Mouse (Mus musculus) E14TG2a.4 (cell line): ENCODE results near the gene Gm26602.

Experiments
- H3K27me3 ChIP-seq: 2 replicates; pipeline ENCODE4 v1.6.1; 2014; ENCODE audit warnings: low read length, control low read depth; ENCODE audit not compliant: insufficient read depth
- H3K36me3 ChIP-seq: 2 replicates; pipeline ENCODE4 v1.6.1; 2014; ENCODE audit warnings: low read length, control low read depth; ENCODE audit not compliant: insufficient read depth
- H3K4me1 ChIP-seq: replicated peaks from 2 replicates; pipeline ENCODE4 v1.6.1; 2014; ENCODE audit warnings: low read depth, low read length, control low read depth
- H3K4me3 ChIP-seq: replicated peaks from 2 replicates; pipeline ENCODE4 v1.5.1; 2014; ENCODE audit warnings: mild to moderate bottlenecking, low read length
- H3K9me3 ChIP-seq: 2 replicates; pipeline ENCODE4 v1.6.1; 2014; ENCODE audit warnings: low read length, control low read depth
- CTCF ChIP-seq: conservative IDR thresholded peaks from 2 replicates; pipeline ENCODE4 v1.5.1; 2014; ENCODE audit warnings: low read length
- NANOG ChIP-seq: IDR thresholded peaks from 2 replicates; pipeline ENCODE4 v1.6.1; 2014; ENCODE audit warnings: borderline replicate concordance, low read length, mixed read lengths
- POU5F1 ChIP-seq: IDR thresholded peaks from 2 replicates; pipeline ENCODE4 v1.6.1; 2014; ENCODE audit warnings: low read length, borderline replicate concordance

The Gm26602 gene

GRCm38 (mm10) chr10:79919251-79919849 is 8.7 kb downstream of the Gm26602 start:
- H3K36me3 ChIP-seq = no peaks in the 10 kb centered on the region; the same call in 1 of the 2 replicates
- no peak for TF ChIP-seq NANOG
- no peak for TF ChIP-seq POU5F1
- TF ChIP-seq CTCF = no peak
- no peaks in the 10 kb centered on the region for H3K9me3 ChIP-seq
- H3K4me1 ChIP-seq = peaks cover 86% of the 10 kb centered on the region
- H3K27me3 ChIP-seq = peaks cover 65% of the 10 kb centered on the region
- H3K4me3 ChIP-seq = peak overlapping the region; percentile 69

DNA sequence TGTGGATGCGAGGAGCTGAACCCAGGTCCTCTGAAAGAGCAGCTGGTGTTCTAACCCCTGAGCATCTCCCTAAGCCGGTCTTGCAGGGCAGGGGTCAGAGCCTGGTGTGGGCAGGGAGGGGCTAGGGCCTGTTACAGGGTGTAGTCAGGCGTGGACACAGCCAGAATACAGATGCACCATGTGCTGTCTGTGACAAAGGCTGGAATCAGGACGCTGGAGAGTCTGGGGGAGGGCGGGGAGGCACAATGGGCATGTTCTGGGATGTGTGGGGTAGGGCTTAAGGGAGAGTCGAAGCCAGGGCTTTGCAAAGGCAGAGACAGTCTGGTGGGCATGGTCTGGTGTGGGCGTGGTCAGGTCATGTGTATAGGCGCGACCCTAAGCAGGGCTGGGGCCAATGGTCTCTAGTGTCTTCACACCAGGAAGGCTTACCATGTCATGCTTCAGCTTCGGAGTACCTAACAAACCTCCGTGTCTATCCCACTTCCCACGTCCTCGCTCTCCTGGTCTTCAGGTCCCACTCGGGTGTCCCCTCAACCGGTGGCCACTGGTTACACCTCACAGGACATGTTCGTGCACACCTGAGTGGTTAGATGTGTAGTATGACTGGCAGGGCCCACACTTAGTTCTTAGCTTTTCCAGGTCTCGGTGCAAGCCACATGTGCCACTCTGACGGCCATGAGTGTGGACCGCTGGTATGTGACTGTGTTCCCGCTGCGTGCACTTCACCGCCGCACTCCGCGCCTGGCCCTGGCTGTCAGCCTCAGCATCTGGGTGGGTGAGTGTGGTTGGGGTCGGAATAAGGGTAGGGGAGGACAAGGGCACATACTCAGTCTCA is 9.6 kb downstream of the Gm26602 start:
- TF ChIP-seq POU5F1 (no peak), CTCF (no peak), NANOG (no peak)

DNA sequence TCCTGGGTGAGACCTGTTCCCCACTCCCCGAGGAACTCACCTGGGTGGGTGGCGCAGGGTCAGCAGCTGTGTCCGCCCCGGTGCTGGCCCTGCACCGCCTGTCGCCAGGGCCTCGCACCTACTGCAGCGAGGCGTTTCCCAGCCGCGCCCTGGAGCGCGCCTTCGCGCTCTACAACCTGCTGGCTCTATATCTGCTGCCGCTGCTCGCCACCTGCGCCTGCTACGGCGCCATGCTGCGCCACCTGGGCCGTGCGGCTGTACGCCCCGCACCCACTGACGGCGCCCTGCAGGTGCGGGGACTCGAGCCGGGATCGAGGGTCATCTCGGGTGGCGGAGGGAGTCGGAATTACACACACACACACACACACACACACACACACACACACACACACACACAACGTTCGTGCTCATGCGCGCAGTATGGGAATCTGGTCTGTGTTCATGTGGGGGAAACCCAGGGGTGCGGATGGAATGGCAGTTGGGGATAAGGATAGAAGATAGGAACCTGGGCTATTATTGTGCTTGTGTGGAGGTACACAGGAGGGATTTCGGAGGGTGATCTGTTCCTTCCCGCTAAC is 10.4 kb downstream of the Gm26602 start, which contains the start of gene R3hdm4:
Gene R3hdm4 (minus strand): TSS at position 251 of the 578 bp plus-strand sequence.
- H3K4me3 ChIP-seq = peak within 1 kb of the TSS; percentile 69
- no peaks in the 10 kb centered on the region for H3K36me3 ChIP-seq
- H3K4me1 ChIP-seq = peaks cover 87% of the 10 kb centered on the region
- no peak for TF ChIP-seq NANOG
- TF ChIP-seq CTCF = no peak
- no peak for TF ChIP-seq POU5F1
- H3K9me3 ChIP-seq = no peaks in the 10 kb centered on the region
- peaks cover 68% of the 10 kb centered on the region for H3K27me3 ChIP-seq

More for the DNA sequence above, 9.6 kb downstream of the Gm26602 start:
- Histone ChIP-seq H3K4me1 (peaks cover 87% of the 10 kb centered on the region), H3K4me3 (peak overlapping the region; percentile 69), H3K36me3 (no peaks in the 10 kb centered on the region), H3K27me3 (peaks cover 65% of the 10 kb centered on the region), H3K9me3 (no peaks in the 10 kb centered on the region)

GRCm38 (mm10) chr10:79921572-79921971 is 10.9 kb downstream of the Gm26602 start:
- Histone ChIP-seq H3K4me1 (peaks cover 88% of the 10 kb centered on the region), H3K4me3 (peak overlapping the region; percentile 69), H3K27me3 (peaks cover 72% of the 10 kb centered on the region), H3K9me3 (no peaks in the 10 kb centered on the region), H3K36me3 (no peaks in the 10 kb centered on the region)
- TF ChIP-seq POU5F1 = no peak
- TF ChIP-seq NANOG = no peak
- no peak for TF ChIP-seq CTCF

DNA sequence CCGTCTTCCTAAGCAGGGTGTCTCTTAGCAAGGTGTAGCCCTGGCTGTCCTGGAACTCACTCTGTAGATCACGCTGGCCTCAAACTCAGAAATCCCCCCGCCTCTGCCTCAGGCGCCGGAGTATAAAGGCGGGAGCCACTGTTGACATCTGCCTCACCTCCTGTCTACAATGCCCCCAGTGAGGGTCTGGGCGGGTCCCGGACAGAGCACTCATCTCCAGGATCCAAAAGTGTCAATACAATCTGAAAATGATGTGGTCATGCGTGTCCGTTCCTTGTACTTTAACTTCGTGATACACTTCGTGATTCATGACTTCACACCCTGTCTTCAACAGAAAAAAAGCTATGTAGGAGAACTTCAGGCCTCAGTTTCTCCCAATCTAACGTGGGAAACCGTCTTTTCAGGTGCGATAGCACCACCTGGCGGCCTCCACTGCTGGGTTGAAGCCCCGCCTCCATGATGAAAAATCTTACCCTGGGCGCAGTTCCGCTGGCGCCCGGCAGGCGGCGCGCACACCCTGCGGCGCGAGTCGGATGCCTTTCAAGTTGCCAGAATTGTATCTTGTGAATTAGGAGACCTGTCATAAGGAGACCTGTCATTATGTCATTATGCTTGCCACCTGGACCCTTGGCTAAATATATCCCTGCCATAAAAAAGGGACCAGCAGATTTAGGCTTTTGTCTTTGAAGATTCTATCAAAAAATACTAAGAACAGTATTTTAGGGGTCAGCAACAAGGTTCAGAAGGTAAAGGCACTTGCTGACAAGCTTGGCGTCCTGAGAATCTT is 14.5 kb downstream of the Gm26602 start:
- Histone ChIP-seq H3K36me3 (no peaks in the 10 kb centered on the region), H3K9me3 (0 out of 2 replicates have a peak, but pooled peaks cover 2% of the 10 kb centered on the region), H3K4me3 (no peak overlapping the region), H3K4me1 (peaks cover 71% of the 10 kb centered on the region), H3K27me3 (peaks cover 70% of the 10 kb centered on the region)
- TF ChIP-seq NANOG (no peak), POU5F1 (no peak), CTCF (peak; percentile 63)

GRCm38 (mm10) chr10:79925785-79926490 is 15.3 kb downstream of the Gm26602 start:
- Histone ChIP-seq H3K27me3 (peaks cover 63% of the 10 kb centered on the region), H3K4me1 (peaks cover 65% of the 10 kb centered on the region), H3K4me3 (peak overlapping the region; percentile 91), H3K9me3 (0 out of 2 replicates have a peak, but pooled peaks cover 2% of the 10 kb centered on the region), H3K36me3 (peaks cover 3% of the 10 kb centered on the region; the same call in 1 of the 2 replicates)
- TF ChIP-seq NANOG = no peak
- TF ChIP-seq POU5F1 = no peak
- no peak for TF ChIP-seq CTCF

GRCm38 (mm10) chr10:79926491-79927323 is 16.1 kb downstream of the Gm26602 start, which contains the start of gene Arid3a:
Gene Arid3a, plus strand, starts transcription at chr10:79927043.
- Histone ChIP-seq H3K4me1 (peaks cover 59% of the 10 kb centered on the region), H3K9me3 (0 out of 2 replicates have a peak, but pooled peaks cover 2% of the 10 kb centered on the region), H3K27me3 (peaks cover 55% of the 10 kb centered on the region), H3K4me3 (peak within 1 kb of the TSS; percentile 91), H3K36me3 (peaks cover 10% of the 10 kb centered on the region; the same call in 1 of the 2 replicates)
- TF ChIP-seq CTCF (no peak), NANOG (no peak), POU5F1 (no peak)
